Mouse (Mus musculus): ENCODE results near the gene Safb2.

Gene Safb2

DNA sequence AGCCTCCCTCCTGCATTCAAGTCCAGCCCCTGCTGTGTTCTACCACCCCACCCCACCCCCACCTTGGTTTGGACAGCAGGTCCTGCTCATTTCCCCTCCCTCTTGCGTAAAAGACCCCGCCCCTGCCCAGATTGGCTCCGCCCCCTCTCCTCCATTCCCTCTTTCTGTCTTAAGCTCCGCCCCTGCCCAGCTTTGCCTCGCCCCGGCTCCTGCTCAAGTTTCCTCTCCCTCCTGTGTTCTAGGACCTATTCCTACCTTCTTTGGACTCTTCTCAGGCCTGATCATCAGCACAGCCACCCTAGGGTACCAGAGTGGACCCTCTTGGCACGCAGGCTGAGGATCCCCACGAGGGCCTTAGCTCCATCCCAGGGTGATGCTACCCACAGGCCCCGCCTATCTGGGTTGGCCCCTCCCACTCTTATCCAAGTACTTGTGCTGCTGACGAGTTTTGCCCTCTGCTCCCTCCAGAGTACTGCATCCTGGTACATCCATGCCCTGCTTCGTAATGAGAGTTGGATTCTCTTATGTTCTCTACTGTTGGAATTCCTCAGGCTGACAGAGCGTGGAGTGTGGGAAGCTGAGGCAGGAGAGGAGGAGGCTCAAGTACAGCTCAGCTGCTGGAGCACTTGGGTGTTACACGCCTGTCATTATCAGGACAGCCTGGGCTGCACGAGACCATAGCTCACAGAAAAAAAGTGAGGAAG lies 27.6 kb upstream of the Safb2 start:
- in situ Hi-C loops (cut with MboI; ENCODE audit: unreplicated experiment in 2 of 2) = loop anchor here in 1 of 2 experiments (5.0 kb wide), 1 partner anchor 35 kb away; no protein-coding TSS in a partner anchor

DNA sequence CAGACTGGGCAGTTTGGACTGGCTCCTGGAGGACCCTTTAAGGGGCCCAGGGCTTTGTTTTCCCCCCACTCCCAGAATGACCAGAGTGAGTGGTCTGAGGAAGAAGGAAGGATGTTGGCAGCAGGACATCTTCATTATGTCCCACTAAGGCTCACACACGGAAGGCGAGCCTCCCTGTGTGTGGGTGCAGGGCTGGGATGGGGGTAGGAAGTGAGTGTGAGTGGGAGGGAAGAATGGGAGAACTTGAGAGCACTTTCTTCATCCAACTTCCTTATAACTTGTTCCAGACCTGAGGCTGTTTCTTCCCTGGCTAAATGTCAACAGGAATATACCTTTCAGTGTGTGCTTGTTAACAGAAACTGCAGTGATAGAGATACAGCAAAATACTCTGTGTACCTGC lies 26.9 kb upstream of the Safb2 start:
- in situ Hi-C loops (cut with MboI; ENCODE audit: unreplicated experiment in 2 of 2) = loop anchor here in 1 of 2 experiments (5.0 kb wide), 1 partner anchor 36 kb away; no protein-coding TSS in a partner anchor

DNA sequence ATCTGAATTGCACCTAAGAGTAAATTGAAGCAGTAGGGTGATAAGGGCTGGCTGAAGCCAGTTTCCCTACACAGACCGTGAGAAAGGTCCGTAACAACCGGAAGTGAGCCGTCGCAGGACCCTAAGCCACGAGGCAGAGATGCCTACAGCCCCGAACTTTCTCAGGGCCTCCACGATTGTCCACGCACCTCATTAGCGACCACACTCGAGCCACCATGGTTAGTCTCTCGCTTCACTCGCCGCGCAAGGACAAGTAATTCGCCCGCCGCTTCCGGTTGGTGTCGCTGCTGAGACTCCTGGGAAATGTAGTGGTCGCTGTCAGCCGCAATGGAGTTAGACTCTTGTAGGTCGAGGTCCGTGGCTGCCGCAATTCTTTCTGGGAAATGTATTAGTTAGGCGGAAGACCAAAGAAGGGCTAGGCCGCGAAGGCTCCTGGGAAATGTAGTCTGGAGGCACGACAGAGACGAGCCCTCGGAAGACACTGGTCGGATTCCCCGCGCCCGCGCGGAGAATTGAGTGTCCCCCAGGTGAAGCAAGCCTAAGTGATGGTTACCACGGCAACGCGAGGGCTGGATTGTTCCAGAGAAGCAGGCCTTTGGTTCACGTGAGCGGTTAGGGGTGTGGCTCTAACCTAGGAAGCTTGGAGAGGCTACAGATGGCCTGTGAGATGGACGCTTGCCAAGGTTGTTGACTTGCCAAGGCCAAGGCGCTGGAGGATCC lies 25.2 kb upstream of the Safb2 start, which contains the start of gene 2410015M20Rik:
TSS of gene 2410015M20Rik (minus strand) at position 320 of the 720 bp plus-strand sequence.
- in situ Hi-C loops (cut with MboI; ENCODE audit: unreplicated experiment in 2 of 2) = loop anchor here in 1 of 2 experiments (5.0 kb wide), 1 partner anchor 38 kb away; no protein-coding TSS in a partner anchor

GRCm38 (mm10) chr17:56608699-56609098 lies 24.3 kb upstream of the Safb2 start:
- in situ Hi-C loops (cut with MboI; ENCODE audit: unreplicated experiment in 2 of 2) = no loop called here

DNA sequence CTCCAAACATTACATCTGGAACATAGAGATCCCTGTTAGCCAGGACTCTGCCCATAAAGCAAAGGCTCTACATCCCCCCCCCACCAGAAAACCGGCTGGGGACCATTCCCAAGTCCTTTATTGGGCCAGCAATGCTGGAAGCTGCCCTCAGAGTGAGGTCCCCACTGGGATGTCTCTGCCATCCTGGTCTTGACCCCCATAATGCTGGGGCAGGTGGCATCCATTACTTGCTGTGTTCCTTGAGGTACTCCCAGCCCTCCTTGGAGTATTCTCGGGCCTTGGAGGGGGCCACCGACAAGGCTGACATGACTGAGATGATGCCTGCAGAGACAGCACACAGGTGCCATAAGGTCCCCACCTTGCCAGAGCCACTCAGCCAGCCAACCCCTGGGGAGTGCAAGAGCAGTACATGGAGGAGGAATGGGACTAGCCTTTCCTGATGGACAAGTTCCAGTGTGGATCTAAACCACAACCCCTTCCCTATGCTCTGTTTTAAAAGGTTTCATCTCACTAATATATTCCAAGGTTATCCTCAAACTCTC lies 23.2 kb upstream of the Safb2 start:
- in situ Hi-C loops (cut with MboI; ENCODE audit: unreplicated experiment in 2 of 2) = no loop called here

DNA sequence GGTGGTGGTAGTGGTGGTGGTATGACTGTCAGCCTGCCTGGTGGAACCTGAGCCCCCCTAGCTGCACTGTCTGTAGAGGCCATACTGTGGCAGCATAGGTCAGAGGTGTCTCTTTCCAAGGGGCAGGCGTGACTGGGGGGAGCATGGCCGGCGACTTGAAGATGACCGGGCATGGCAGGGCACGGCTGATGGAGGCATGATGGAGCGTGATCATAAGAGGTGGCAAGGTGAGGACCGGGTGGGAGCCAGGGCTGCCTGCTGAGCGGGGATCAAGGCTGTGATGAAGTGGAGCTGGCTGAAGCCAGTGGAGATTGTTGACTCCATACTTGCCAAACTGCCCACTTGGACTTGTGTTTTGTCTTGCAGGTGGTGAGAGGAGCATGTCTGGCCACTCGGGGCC lies 21.0 kb upstream of the Safb2 start:
- in situ Hi-C loops (cut with MboI; ENCODE audit: unreplicated experiment in 2 of 2) = no loop called here

GRCm38 (mm10) chr17:56604422-56604821 lies 20.0 kb upstream of the Safb2 start:
- in situ Hi-C loops (cut with MboI; ENCODE audit: unreplicated experiment in 2 of 2) = no loop called here

- in situ Hi-C loops (cut with MboI; ENCODE audit: unreplicated experiment in 2 of 2) = no loop called here
Measured at GRCm38 (mm10) chr17:56604070-56604380, 19.6 kb upstream of the Safb2 start.

- in situ Hi-C loops (cut with MboI; ENCODE audit: unreplicated experiment in 2 of 2) = no loop called here
Measured at GRCm38 (mm10) chr17:56603186-56604069, 19.0 kb upstream of the Safb2 start.

DNA sequence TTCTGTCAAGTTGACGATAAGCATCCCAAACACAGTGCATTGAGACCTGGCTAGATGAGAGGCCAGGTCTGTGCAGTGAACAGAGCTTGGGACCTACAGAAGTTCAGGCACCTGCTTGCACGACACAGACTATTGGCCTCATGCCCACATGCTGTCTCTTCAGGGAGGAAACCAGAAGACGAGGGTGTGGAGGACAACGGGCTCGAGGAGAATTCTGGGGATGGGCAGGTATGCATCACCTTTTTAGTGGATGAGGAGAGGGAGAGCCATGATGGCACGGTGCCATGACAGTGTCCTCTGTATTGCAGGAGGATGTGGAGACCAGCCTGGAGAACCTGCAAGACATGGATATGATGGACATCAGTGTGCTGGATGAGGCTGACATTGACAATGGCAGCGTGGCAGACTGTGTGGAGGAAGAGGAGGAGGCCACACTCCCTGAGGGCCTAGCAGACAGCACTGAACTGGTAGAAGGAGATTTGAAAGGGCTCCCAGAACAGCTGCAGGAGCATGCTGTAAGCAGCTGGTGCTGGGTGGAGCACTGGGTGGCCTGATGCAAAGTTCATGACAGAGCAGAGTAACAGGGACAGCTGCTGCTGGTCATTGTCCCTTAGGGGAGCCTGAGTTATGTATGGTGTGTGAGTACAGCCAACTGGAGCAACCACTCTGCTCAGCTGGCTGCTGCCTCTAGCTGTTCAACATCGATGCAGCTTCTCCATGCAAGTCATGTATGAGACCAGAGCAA lies 9.3 kb upstream of the Safb2 start:
- in situ Hi-C loops (cut with MboI; ENCODE audit: unreplicated experiment in 2 of 2) = loop anchor here in 1 of 2 experiments (25.0 kb wide), 1 partner anchor 694 kb away; the partner anchor contains the start of gene Vav1

GRCm38 (mm10) chr17:56592553-56592952 lies 8.2 kb upstream of the Safb2 start:
- in situ Hi-C loops (cut with MboI; ENCODE audit: unreplicated experiment in 2 of 2) = loop anchor here in 1 of 2 experiments (25.0 kb wide), 1 partner anchor 695 kb away; the partner anchor contains the start of gene Vav1

DNA sequence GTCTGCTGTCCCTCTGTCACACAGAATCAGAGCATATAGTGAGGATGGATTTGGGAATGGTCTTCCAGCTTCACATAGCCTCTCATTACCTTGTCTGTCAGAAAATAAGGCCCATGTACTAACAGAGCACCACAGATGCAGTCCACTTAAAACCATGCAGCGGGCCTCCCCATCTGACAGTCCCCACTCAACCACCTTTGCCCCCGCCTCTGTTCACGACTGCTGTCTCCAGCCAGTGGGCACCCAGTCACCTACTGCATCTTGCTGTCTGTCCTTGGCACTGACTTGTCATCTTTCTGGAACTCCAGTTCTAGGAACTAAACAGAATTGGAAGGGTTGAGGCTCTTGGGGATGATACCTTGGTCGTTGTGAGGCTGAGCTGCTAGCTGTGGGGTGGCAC lies 4.5 kb upstream of the Safb2 start:
- in situ Hi-C loops (cut with MboI; ENCODE audit: unreplicated experiment in 2 of 2) = loop anchor here in 1 of 2 experiments (25.0 kb wide), 1 partner anchor 698 kb away; the partner anchor contains the start of gene Vav1

DNA sequence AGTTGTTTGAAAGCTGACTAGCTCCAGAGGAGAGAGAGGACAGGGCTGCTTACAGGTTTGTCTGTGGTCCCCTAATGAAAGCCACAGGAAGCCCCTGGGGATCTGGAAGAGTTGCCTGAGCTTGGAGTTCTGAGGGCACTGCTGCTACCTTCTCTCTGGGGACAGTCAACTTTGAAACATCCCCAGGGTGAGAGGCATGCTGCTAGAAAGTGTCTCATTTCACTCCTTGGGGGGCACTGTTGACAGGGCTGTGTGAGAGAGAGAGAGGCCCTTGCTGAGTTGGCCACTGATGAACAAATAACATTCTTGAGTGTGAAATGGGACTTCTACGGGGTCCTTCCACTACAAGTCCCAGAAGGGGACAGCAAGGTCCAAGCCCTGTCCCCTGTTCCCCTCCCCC lies 3.4 kb upstream of the Safb2 start:
- in situ Hi-C loops (cut with MboI; ENCODE audit: unreplicated experiment in 2 of 2) = loop anchor here in 1 of 2 experiments (25.0 kb wide), 1 partner anchor 700 kb away; the partner anchor contains the start of gene Vav1

- in situ Hi-C loops (cut with MboI; ENCODE audit: unreplicated experiment in 2 of 2) = loop anchor here in 1 of 2 experiments (25.0 kb wide), 1 partner anchor 702 kb away; the partner anchor contains the start of gene Vav1
Measured at GRCm38 (mm10) chr17:56585171-56585821, 911 bp upstream of the Safb2 start.

DNA sequence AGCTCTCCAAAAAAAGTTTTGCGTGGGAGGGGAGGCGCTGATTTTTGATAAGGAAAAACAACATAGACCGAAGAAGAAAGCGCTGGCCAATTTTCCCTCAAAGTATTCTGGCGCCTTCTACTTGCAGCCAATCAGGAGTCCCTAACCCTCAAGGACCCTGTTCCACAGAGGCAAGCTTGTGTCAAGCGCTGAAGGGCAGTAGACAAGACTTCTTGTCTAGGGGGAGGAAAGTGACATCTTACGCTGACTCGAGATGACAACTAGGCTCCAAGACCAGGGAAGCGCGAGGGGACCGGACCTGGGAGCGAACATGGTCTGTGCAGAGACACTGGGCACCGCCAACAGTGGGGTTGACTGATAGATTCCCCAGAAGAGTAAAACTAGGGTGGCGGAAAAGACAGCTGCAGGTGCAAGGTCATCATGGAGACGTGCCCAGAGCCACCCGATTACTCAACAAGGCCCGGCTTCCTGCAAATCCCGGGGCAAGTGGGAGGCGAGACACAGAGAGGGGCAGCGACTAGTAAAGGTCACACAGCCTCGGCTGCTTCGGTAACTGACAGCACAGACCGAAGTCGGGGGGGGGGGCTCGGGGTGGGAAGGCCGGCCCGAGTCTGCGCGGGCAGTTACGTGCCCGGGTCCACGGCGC lies 651 bp downstream of the Safb2 start:
- in situ Hi-C loops (cut with MboI; ENCODE audit: unreplicated experiment in 2 of 2) = loop anchor here in 1 of 2 experiments (5.0 to 25.0 kb wide), 2 partner anchors 179 to 704 kb away; partner anchors contain the start of genes Dus3l and Vav1

DNA sequence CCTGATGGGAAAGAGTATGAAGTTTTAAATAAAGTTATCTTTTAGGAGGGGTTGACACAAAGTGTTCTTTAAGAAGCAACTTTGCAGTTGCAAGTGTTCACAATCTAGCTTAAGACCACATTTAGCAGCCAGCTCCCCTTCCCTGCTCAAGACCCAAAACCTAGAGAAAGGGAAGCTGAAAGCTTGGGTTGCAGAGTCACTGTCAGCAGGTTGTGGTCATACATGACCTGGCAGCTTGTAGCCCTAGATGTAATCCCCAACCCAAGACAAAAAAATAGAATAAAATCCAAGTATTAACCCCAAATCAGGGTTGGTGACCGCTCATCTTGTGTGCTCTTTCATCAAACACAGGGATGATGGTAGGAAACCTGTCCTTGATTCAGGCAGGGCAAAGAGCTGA lies 1.3 kb downstream of the Safb2 start:
- in situ Hi-C loops (cut with MboI; ENCODE audit: unreplicated experiment in 2 of 2) = loop anchor here in 1 of 2 experiments (5.0 to 25.0 kb wide), 2 partner anchors 179 to 704 kb away; partner anchors contain the start of genes Dus3l and Vav1

DNA sequence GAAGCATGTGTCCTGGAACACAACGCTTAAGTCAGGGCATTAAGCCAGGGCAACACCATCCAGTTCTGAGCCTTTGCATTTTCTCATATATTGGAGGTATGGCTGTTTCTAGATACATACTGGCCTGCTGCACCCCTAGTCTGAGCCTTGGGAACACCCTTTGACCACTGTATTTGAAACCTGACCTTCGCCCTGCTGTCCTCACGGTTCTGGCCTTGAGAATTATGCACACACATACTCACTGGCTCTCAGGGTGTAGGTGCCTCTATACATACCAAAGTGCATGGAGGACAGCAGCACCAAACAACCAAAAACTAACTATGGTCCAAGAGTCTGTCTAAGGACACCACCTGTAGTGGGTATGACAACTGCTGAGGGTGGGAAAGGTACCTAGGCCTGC lies 11.4 kb downstream of the Safb2 start:
- in situ Hi-C loops (cut with MboI; ENCODE audit: unreplicated experiment in 2 of 2) = no loop called here

DNA sequence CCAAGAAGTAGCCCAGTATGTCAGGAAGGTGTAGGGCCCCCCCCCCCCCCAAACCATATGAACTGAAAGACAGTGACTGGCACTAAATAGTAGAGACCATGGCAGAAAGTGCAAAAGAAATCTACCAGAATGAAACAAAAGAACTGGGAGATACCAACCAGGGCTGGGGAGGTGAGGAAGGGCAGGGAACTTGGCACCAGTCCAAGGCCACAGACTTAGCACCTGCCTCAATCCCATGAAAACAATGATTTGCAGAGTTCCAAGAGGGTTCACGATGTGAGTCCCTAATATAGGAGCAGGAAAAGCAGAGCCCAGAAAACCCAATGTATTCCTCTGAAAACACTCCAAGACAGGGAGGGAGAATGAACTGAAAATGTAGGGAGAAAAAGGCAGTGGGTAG lies 12.2 kb downstream of the Safb2 start:
- in situ Hi-C loops (cut with MboI; ENCODE audit: unreplicated experiment in 2 of 2) = no loop called here
